Mouse (Mus musculus): ENCODE measurements around the gene Gm49336.
A peak's percentile ranks its signal among the peaks of the same experiment; 100 is the strongest.

The Gm49336 gene

GRCm38 (mm10) chr14:60238551-60238950, 12.8 kb downstream of the Gm49336 start:
- DNase-seq (ENCODE audit: low spot score in 2 of 2), result no peak

- DNase-seq (ENCODE audit: low spot score in 2 of 2), result no peak
These were observed 31.4 kb downstream of the Gm49336 start for GRCm38 (mm10) chr14:60219886-60220285.

- no peak for DNase-seq (ENCODE audit: low spot score in 2 of 2)
These were observed 33.7 kb downstream of the Gm49336 start for GRCm38 (mm10) chr14:60217616-60218015.

- DNase-seq (ENCODE audit: low spot score in 2 of 2), result no peak
These were observed 35.2 kb downstream of the Gm49336 start for GRCm38 (mm10) chr14:60216125-60216524.

- DNase-seq (ENCODE audit: low spot score in 2 of 2), result no peak
These were observed 36.3 kb downstream of the Gm49336 start for GRCm38 (mm10) chr14:60215000-60215399.

- no peak for DNase-seq (ENCODE audit: low spot score in 2 of 2)
These were observed 37.3 kb downstream of the Gm49336 start for GRCm38 (mm10) chr14:60214040-60214439.

- DNase-seq (ENCODE audit: low spot score in 2 of 2), result no peak
These were observed 42.1 kb downstream of the Gm49336 start for GRCm38 (mm10) chr14:60209166-60209565.

GRCm38 (mm10) chr14:60204993-60205392, 46.3 kb downstream of the Gm49336 start:
- DNase-seq (ENCODE audit: low spot score in 2 of 2), result no peak

GRCm38 (mm10) chr14:60196884-60197283, 54.4 kb downstream of the Gm49336 start, which contains the start of gene Atp8a2:
Atp8a2 (minus strand) TSS chr14:60197179.
- DNase-seq (ENCODE audit: low spot score in 2 of 2), result no peak

- DNase-seq (ENCODE audit: low spot score in 2 of 2), result no peak
These were observed 55.3 kb downstream of the Gm49336 start for GRCm38 (mm10) chr14:60195999-60196398.

- no peak for DNase-seq (ENCODE audit: low spot score in 2 of 2)
These were observed 56.7 kb downstream of the Gm49336 start for GRCm38 (mm10) chr14:60194606-60195005.

- no peak for DNase-seq (ENCODE audit: low spot score in 2 of 2)
These were observed 61.5 kb downstream of the Gm49336 start for GRCm38 (mm10) chr14:60189771-60190170.

GRCm38 (mm10) chr14:60188201-60188825, 63.0 kb downstream of the Gm49336 start:
- DNase-seq (ENCODE audit: low spot score in 2 of 2), result no peak

GRCm38 (mm10) chr14:60181306-60181705, 70.0 kb downstream of the Gm49336 start:
- DNase-seq (ENCODE audit: low spot score in 2 of 2), result no peak

GRCm38 (mm10) chr14:60178571-60178955, 72.7 kb downstream of the Gm49336 start:
- no peak for DNase-seq (ENCODE audit: low spot score in 2 of 2)

- DNase-seq (ENCODE audit: low spot score in 2 of 2), result peak in 1 of 2 experiments; percentile 13
These were observed 73.4 kb downstream of the Gm49336 start for GRCm38 (mm10) chr14:60177614-60178570.

GRCm38 (mm10) chr14:60176891-60177613, 74.3 kb downstream of the Gm49336 start:
- DNase-seq (ENCODE audit: low spot score in 2 of 2), result peak in 1 of 2 experiments; percentile 5

GRCm38 (mm10) chr14:60176469-60176890, 74.8 kb downstream of the Gm49336 start:
- DNase-seq (ENCODE audit: low spot score in 2 of 2), result no peak

GRCm38 (mm10) chr14:60172286-60173055, 78.8 kb downstream of the Gm49336 start:
- DNase-seq (ENCODE audit: low spot score in 2 of 2), result no peak

GRCm38 (mm10) chr14:60170845-60171610, 80.3 kb downstream of the Gm49336 start:
- no peak for DNase-seq (ENCODE audit: low spot score in 2 of 2)

- no peak for DNase-seq (ENCODE audit: low spot score in 2 of 2)
These were observed 87.9 kb downstream of the Gm49336 start for GRCm38 (mm10) chr14:60163367-60163766.

All from thymus, postnatal 10 days (tissue).